Mouse (Mus musculus) kidney, postnatal 0 days (tissue): ENCODE results near the gene Prkar2a. TPM values are rescaled to one million over a fixed set of nuclear protein-coding genes. Genes with fewer than 3 reads are reported as not detected.
A peak's percentile ranks its signal among the peaks of the same experiment; 100 is the strongest.

ENCODE experiments used
- ATAC-seq: fragments of 200-750 bp; cut with Nextera tagmentation; replicated peaks from 2 replicates; pipeline ENCODE4 v1.8.0; 2017; ENCODE audit warnings: low read depth, moderate number of reproducible peaks, moderate TSS enrichment, moderate library complexity; ENCODE audit not compliant: low FRiP score
- DNase-seq: peaks from one replicate; pipeline ENCODE4 v3.0.0-alpha.2; 2016; ENCODE audit warnings: low spot score
- H3K27ac ChIP-seq: fragments of 300-500 bp; sonication (generic); 2 replicates; pipeline ENCODE4 v1.5.1; 2014; ENCODE audit warnings: mild to moderate bottlenecking
- H3K27me3 ChIP-seq: fragments of 300-500 bp; sonication (generic); 2 replicates; pipeline ENCODE4 v1.6.1; 2014; ENCODE audit warnings: low read length, mixed read lengths; ENCODE audit not compliant: insufficient read depth
- H3K36me3 ChIP-seq: fragments of 300-500 bp; sonication (generic); 2 replicates; pipeline ENCODE4 v1.6.1; 2014; ENCODE audit warnings: low read length, mixed read lengths; ENCODE audit not compliant: insufficient read depth
- H3K4me1 ChIP-seq: fragments of 300-500 bp; sonication (generic); replicated peaks from 2 replicates; pipeline ENCODE4 v1.6.1; 2014; ENCODE audit warnings: antibody characterized with exemption, low read length, mixed read lengths; ENCODE audit not compliant: insufficient read depth
- H3K4me2 ChIP-seq: fragments of 300-500 bp; sonication (generic); 2 replicates; pipeline ENCODE4 v1.6.1; 2014; ENCODE audit warnings: mild to moderate bottlenecking, low read length, moderate library complexity, mixed read lengths
- H3K4me3 ChIP-seq: fragments of 300-500 bp; sonication (generic); replicated peaks from 2 replicates; pipeline ENCODE4 v1.5.1; 2014; ENCODE audit warnings: low read depth, low read length
- H3K9ac ChIP-seq: fragments of 300-500 bp; sonication (generic); 2 replicates; pipeline ENCODE4 v1.6.1; 2014; ENCODE audit warnings: low read depth, low read length
- H3K9me3 ChIP-seq: fragments of 300-500 bp; sonication (generic); replicated peaks from 2 replicates; pipeline ENCODE4 v1.6.1; 2016; ENCODE audit warnings: low read length, inconsistent platforms, mixed read lengths
- CTCF ChIP-seq: IDR thresholded peaks from 2 replicates; pipeline ENCODE4 v1.5.1; 2016; ENCODE audit warnings: antibody characterized with exemption, low read depth, mild to moderate bottlenecking, moderate library complexity
- WGBS: fragments of 180-500 bp; shearing (Covaris S2); extraction: QIAGEN DNeasy Blood & Tissue Kit; methylation state at CpG from one replicate; pipeline ENCODE4 v1.1.7; 2014; 5-methylcytosine and 5-hydroxymethylcytosine counted together
- polyA plus RNA-seq: library from polyadenylated mRNA; unstranded; fragments of >200 nt; fragmentation: Nextera tagmentation; extraction: Ambion mirVana; gene quantifications from 2 replicates; pipeline ENCODE4 v1.2.1, GENCODE M21; 2015

The Prkar2a gene
- polyA plus RNA-seq, 1 experiment from 2014 or later: 18.6 TPM

- Histone ChIP-seq H3K27ac (no peak overlapping the region), H3K4me3 (no peak overlapping the region), H3K4me1 (peaks cover 9% of the 10 kb centered on the region), H3K9me3 (no peaks in the 10 kb centered on the region), H3K9ac (no peak overlapping the region), H3K36me3 (no peaks in the 10 kb centered on the region), H3K4me2 (no peak overlapping the region), H3K27me3 (no peaks in the 10 kb centered on the region)
- no peak for TF ChIP-seq CTCF
- 0 out of 2 replicates have a peak, but pooled peaks have one; percentile 29 for ATAC-seq
- 34% methylated on average over 12 of the region's 12 CpGs for WGBS
- DNase-seq: no peak
Observed at GRCm38 (mm10) chr9:108703373-108704110, 14.4 kb downstream of the Prkar2a start.

GRCm38 (mm10) chr9:108704591-108704990, 15.5 kb downstream of the Prkar2a start:
- peak; percentile 34 for DNase-seq
- H3K27ac ChIP-seq: peak overlapping the region; percentile 57; the same call in 1 of the 2 replicates
- no peak overlapping the region for H3K4me3 ChIP-seq
- peaks cover 9% of the 10 kb centered on the region for H3K4me1 ChIP-seq
- H3K27me3 ChIP-seq: no peaks in the 10 kb centered on the region
- TF ChIP-seq CTCF: no peak
- ATAC-seq: no peak
- H3K36me3 ChIP-seq: no peaks in the 10 kb centered on the region
- no peak overlapping the region for H3K4me2 ChIP-seq
- no peaks in the 10 kb centered on the region for H3K9me3 ChIP-seq
- WGBS: 40% methylated on average over 7 of the region's 7 CpGs
- H3K9ac ChIP-seq: no peak overlapping the region

- Histone ChIP-seq H3K36me3 (no peaks in the 10 kb centered on the region), H3K4me1 (peaks cover 9% of the 10 kb centered on the region), H3K9me3 (no peaks in the 10 kb centered on the region), H3K4me2 (no peak overlapping the region), H3K27me3 (no peaks in the 10 kb centered on the region), H3K4me3 (no peak overlapping the region), H3K27ac (no peak overlapping the region), H3K9ac (no peak overlapping the region)
- 98% methylated on average over 2 of the region's 2 CpGs for WGBS
- ATAC-seq (no peak), DNase-seq (no peak)
- no peak for TF ChIP-seq CTCF
Observed at GRCm38 (mm10) chr9:108707212-108707611, 18.1 kb downstream of the Prkar2a start.

GRCm38 (mm10) chr9:108708833-108709232, 19.7 kb downstream of the Prkar2a start:
- WGBS: 94% methylated on average over 8 of the region's 8 CpGs
- H3K27ac ChIP-seq: no peak overlapping the region
- ATAC-seq (no peak), DNase-seq (no peak)
- no peaks in the 10 kb centered on the region for H3K27me3 ChIP-seq
- no peak overlapping the region for H3K9ac ChIP-seq
- no peaks in the 10 kb centered on the region for H3K36me3 ChIP-seq
- H3K4me3 ChIP-seq: no peak overlapping the region
- TF ChIP-seq CTCF: no peak
- peaks cover 3% of the 10 kb centered on the region for H3K4me1 ChIP-seq
- no peak overlapping the region for H3K4me2 ChIP-seq
- no peaks in the 10 kb centered on the region for H3K9me3 ChIP-seq

GRCm38 (mm10) chr9:108710767-108711166, 21.7 kb downstream of the Prkar2a start:
- 73% methylated on average over 7 of the region's 7 CpGs for WGBS

GRCm38 (mm10) chr9:108716199-108716598, 27.1 kb downstream of the Prkar2a start:
- WGBS: 93% methylated on average over 4 of the region's 4 CpGs
- no peak overlapping the region for H3K27ac ChIP-seq
- no peak overlapping the region for H3K9ac ChIP-seq
- DNase-seq (no peak), ATAC-seq (no peak)
- TF ChIP-seq CTCF: no peak
- H3K27me3 ChIP-seq: no peaks in the 10 kb centered on the region
- no peaks in the 10 kb centered on the region for H3K9me3 ChIP-seq
- H3K4me1 ChIP-seq: no peaks in the 10 kb centered on the region
- H3K4me2 ChIP-seq: no peak overlapping the region
- H3K4me3 ChIP-seq: no peak overlapping the region
- peaks cover 6% of the 10 kb centered on the region; the same call in 1 of the 2 replicates for H3K36me3 ChIP-seq

More at GRCm38 (mm10) chr9:108710767-108711166, 21.7 kb downstream of the Prkar2a start:
- no peak overlapping the region for H3K4me2 ChIP-seq
- no peak overlapping the region for H3K4me3 ChIP-seq
- no peak for ATAC-seq
- no peaks in the 10 kb centered on the region for H3K9me3 ChIP-seq
- DNase-seq: no peak
- H3K27me3 ChIP-seq: no peaks in the 10 kb centered on the region
- TF ChIP-seq CTCF: no peak
- no peaks in the 10 kb centered on the region for H3K4me1 ChIP-seq
- no peak overlapping the region for H3K27ac ChIP-seq
- H3K9ac ChIP-seq: no peak overlapping the region
- no peaks in the 10 kb centered on the region for H3K36me3 ChIP-seq
